Mouse (Mus musculus) heart, embryonic 16.5 days (tissue): ENCODE results near the gene Med16. TPM values are rescaled to one million over a fixed set of nuclear protein-coding genes. Genes with fewer than 3 reads are reported as not detected.

Experiments
- ATAC-seq: fragments of 200-750 bp; cut with Nextera tagmentation; replicated peaks from 2 replicates; pipeline ENCODE4 v1.8.0; 2017; ENCODE audit warnings: moderate number of reproducible peaks; ENCODE audit not compliant: insufficient read depth, low FRiP score; ENCODE audit errors: extremely low read depth
- H3K27ac ChIP-seq: fragments of 300-500 bp; sonication (generic); 2 replicates; pipeline ENCODE4 v1.5.1; 2014; ENCODE audit warnings: mild to moderate bottlenecking, low read length, control low read depth, moderate library complexity
- H3K27me3 ChIP-seq: fragments of 300-500 bp; sonication (generic); 2 replicates; pipeline ENCODE4 v1.6.1; 2014; ENCODE audit warnings: low read length, mixed read lengths; ENCODE audit not compliant: control insufficient read depth, insufficient read depth
- H3K36me3 ChIP-seq: fragments of 300-500 bp; sonication (generic); 2 replicates; pipeline ENCODE4 v1.6.1; 2014; ENCODE audit not compliant: control insufficient read depth, insufficient read depth
- H3K4me1 ChIP-seq: fragments of 300-500 bp; sonication (generic); 2 replicates; pipeline ENCODE4 v1.6.1; 2014; ENCODE audit warnings: low read length, mixed read lengths; ENCODE audit not compliant: control insufficient read depth, insufficient read depth
- H3K4me2 ChIP-seq: fragments of 300-500 bp; sonication (generic); 2 replicates; pipeline ENCODE4 v1.6.1; 2014; ENCODE audit warnings: low read depth, mild to moderate bottlenecking, control low read depth, low read length
- H3K4me3 ChIP-seq: fragments of 300-500 bp; sonication (generic); 2 replicates; pipeline ENCODE4 v1.5.1; 2014; ENCODE audit warnings: mild to moderate bottlenecking, control low read depth, low read length
- H3K9ac ChIP-seq: fragments of 300-500 bp; sonication (generic); 2 replicates; pipeline ENCODE4 v1.6.1; 2014; ENCODE audit warnings: low read length, control low read depth
- H3K9me3 ChIP-seq: fragments of 300-500 bp; sonication (generic); replicated peaks from 2 replicates; pipeline ENCODE4 v1.6.1; 2016; ENCODE audit warnings: low read length; ENCODE audit not compliant: control insufficient read depth
- WGBS: fragments of 180-500 bp; shearing (Covaris S2); extraction: QIAGEN DNeasy Blood & Tissue Kit; methylation state at CpG from one replicate; pipeline ENCODE4 v1.1.7; 2014; 5-methylcytosine and 5-hydroxymethylcytosine counted together
- polyA plus RNA-seq: library from polyadenylated mRNA; unstranded; fragments of >200 nt; fragmentation: Nextera tagmentation; extraction: Ambion mirVana; gene quantifications from 2 replicates; pipeline ENCODE4 v1.2.1, GENCODE M21; 2015

Med16 gene
- polyA plus RNA-seq, 1 experiment from 2014 or later, result 45.2 TPM

DNA sequence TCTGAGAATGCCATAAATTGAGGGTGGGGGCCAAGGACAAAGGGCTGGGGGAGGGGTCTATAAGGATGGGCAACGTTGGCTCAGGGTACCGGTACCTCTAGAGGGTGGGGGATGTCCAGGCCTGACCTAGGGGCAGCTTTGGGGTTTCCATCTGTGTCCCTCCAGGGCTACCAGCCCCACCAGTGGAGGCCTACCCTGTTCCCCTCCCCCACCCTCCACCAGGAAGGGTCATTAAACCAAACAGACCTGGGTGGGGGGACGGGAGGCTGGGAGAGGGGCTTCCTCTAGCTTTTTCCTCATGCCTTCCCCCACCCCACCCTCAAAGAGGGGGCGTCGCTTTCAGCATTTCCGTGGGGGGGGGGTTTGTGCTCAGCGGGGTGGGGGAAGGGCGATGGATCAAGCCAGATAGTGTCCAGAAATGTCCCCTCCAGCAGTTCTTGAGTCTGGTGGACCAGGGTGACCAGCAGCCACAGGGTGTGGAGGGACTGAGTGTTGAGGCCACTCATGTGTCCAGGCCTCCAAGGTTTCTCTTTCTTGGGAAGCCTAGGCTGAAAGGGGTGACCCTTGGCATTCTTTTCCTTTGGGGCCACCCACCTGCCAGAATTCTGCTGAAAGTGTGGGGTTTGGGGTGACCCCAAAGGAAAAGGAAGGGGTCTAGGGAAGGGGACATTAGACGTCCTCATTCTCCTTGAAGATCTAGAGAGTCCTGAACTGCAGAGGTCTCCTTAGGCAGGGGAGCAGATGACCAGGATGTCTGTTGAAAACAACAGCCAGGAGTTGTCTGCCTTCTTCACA is 20.4 kb upstream of the Med16 start:
- Histone ChIP-seq H3K9ac (peak overlapping the region; percentile 0; the same call in 1 of the 2 replicates), H3K4me2 (peak overlapping the region; percentile 94), H3K27ac (no peak overlapping the region), H3K4me1 (peaks cover 36% of the 10 kb centered on the region), H3K9me3 (no peaks in the 10 kb centered on the region), H3K4me3 (peak overlapping the region; percentile 22; the same call in 1 of the 2 replicates), H3K36me3 (no peaks in the 10 kb centered on the region), H3K27me3 (no peaks in the 10 kb centered on the region)
- ATAC-seq, result no peak
- 29% methylated on average over 9 of the region's 9 CpGs for WGBS

DNA sequence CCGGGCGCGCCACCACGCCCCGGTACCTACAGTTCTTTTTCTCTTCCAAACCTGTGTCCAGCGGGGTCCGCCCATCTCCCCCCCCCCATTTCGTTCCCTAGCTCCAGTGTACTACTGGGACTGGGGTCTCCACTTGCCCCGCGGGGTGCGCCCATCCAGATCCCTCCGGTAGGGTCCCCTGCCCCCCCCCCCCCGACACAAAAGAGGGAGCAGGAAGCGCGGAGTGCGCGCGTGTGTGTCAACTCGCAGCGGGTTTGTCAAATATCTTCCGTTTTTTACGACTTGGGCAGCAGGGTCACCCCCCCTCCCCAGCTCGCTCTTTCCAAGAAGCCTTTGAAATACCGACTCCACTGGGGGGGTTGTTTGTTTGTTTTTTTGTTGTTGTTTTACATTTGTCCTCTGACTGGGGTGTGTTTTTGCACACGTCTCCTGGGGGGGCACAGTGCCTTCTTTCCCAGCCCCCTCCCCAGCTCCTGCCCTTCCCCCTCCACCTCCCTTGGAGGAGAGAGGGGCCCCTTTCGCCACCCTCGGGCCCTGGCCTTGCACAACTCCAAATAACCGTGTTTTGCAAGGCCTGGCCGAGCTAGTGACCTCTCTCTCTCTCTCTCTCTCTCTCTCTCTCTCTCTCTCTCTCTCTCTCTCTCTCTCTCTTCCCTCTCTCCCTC is 19.4 kb upstream of the Med16 start:
- H3K4me1 ChIP-seq, result peaks cover 27% of the 10 kb centered on the region
- WGBS, result 1% methylated on average over 24 of the region's 29 CpGs

DNA sequence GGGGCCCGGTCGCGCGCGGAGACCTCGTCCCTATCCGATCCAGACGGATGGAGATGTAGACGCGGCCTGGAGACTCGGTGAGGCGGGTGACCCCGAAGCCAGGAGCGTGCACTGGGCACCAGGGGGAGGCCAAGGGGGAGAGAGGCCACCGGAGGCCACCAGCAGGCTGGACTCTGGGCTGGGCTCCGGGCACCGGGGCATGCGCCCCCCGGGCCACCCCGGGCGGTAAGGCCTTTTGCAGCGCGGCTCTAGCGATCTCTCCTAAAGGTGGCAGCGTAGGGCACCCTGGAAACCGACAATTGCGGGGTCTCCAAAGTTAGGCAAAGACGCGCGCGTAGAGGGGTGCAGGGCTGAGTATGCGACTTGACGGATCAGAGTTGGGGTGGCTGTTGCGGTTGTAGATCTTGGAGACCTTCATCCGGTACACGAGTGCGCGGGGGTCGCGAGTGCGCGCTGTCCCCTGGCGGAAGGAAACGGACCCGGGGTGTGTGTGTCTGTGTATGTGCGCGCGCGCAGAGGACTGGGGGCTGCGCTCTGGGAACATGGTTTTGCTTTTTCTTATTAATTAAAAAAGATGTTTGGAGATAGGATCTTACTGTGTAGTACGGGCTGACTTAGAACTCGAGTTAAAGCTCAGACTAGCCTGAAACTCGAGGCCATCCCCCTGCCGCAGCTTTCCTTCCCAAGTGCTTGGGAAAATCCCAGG is 18.8 kb upstream of the Med16 start:
- peaks cover 7% of the 10 kb centered on the region for H3K27me3 ChIP-seq

More for the DNA sequence above, 19.4 kb upstream of the Med16 start:
- Histone ChIP-seq H3K36me3 (no peaks in the 10 kb centered on the region), H3K9ac (peak overlapping the region; percentile 95), H3K27me3 (no peaks in the 10 kb centered on the region; the same call in 1 of the 2 replicates), H3K4me3 (peak overlapping the region; percentile 93), H3K27ac (peak overlapping the region; percentile 93), H3K4me2 (peak overlapping the region; percentile 94), H3K9me3 (no peaks in the 10 kb centered on the region)
- no peak for ATAC-seq

DNA sequence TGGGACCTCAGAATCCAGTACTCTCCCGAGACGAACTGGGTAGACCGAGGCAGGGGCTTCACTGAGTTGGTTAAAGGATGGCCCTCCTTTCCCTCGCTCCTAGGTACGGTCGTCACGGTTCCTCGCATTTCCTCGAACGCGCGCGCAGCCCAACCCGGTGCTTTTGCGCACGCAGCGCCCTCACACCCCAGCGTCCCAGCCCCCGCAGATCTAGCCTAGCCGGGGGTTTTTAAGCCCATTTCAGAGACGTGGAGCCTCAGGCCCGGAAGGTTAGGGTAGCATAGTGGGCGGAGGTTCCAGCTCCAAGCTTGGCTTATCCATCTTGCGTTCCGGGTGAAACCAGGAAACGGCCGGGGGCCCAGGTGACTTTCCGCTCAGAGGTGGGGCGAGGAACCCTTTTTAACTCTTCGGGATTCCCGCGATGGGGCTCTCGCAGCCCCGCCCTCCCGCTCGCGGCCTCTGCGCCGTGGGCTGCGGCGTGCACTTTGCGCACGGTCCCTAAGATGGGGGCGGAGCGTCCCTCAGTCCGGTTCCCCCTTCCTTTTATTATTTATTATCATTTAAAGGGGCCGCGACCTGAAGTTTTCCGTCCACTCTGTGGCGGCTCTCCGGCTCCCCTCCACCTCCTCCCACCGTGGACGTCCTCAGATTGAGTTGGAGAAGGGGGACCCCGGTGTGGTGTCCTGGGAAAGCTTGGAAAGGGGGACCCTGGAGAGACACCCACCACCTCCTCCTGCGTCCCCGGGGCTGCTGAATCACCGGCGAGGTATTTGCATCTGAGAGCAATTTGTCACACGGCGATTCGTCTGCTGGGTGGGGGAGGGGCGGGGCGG is 18.0 kb upstream of the Med16 start, which contains the start of gene Arid3a:
Gene Arid3a (plus strand): TSS at position 553 of the 833 bp plus-strand sequence.
- WGBS, result under 1% methylated on average over 63 of the region's 63 CpGs
- H3K4me1 ChIP-seq, result peaks cover 16% of the 10 kb centered on the region
- peaks cover 14% of the 10 kb centered on the region for H3K27me3 ChIP-seq
- no peaks in the 10 kb centered on the region for H3K36me3 ChIP-seq
- peak; percentile 73 for ATAC-seq
- H3K27ac ChIP-seq, result peak within 1 kb of the TSS; percentile 93
- H3K4me2 ChIP-seq, result peak within 1 kb of the TSS; percentile 94
- H3K4me3 ChIP-seq, result peak within 1 kb of the TSS; percentile 93
- H3K9ac ChIP-seq, result peak within 1 kb of the TSS; percentile 95
- no peaks in the 10 kb centered on the region for H3K9me3 ChIP-seq

More for the DNA sequence above, 18.8 kb upstream of the Med16 start:
- peak overlapping the region; percentile 93 for H3K27ac ChIP-seq
- WGBS, result under 1% methylated on average over 54 of the region's 54 CpGs
- H3K9ac ChIP-seq, result peak overlapping the region; percentile 95
- peak; percentile 34 for ATAC-seq
- H3K9me3 ChIP-seq, result no peaks in the 10 kb centered on the region
- peak overlapping the region; percentile 93 for H3K4me3 ChIP-seq
- H3K36me3 ChIP-seq, result no peaks in the 10 kb centered on the region
- H3K4me1 ChIP-seq, result peaks cover 20% of the 10 kb centered on the region
- H3K4me2 ChIP-seq, result peak overlapping the region; percentile 94

DNA sequence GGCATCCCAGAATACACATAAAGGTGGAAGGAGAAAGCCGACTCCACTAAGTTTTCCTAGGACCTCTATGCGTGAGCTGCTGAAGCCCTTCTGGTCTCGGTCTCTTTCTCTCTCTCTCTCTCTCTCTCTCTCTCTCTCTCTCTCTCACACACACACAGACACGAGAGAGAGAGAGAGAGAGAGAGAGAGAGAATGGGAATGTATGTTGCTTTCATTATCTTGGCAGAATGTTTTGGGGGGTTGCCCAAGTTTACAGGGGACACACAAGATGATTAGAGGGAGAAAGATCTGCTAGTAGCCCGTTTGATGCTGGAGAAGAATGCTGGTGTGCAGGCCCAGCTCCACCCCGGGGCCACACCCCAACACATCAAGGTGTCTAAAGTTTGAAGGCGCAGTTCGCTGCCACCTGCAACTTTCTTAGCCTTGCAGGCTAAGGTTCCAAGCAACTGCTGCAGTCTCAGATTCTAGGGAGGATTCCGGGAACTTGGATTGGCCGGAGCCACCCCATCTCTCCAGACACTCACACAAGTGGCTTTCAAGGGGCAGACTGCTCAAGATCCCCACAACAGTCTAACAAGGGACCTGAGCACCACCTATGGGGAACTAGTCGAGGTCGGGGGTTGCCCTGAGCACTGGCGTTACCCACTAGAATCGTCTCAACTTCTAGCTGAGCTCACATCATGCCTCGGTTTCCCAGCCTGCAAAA is 17.2 kb upstream of the Med16 start:
- ATAC-seq, result no peak
- Histone ChIP-seq H3K4me2 (peak overlapping the region; percentile 94), H3K9ac (peak overlapping the region; percentile 79), H3K36me3 (no peaks in the 10 kb centered on the region), H3K4me1 (peaks cover 24% of the 10 kb centered on the region), H3K9me3 (no peaks in the 10 kb centered on the region), H3K27me3 (peaks cover 22% of the 10 kb centered on the region), H3K4me3 (peak overlapping the region; percentile 93), H3K27ac (peak overlapping the region; percentile 61)
- WGBS, result 7% methylated on average over 14 of the region's 15 CpGs

DNA sequence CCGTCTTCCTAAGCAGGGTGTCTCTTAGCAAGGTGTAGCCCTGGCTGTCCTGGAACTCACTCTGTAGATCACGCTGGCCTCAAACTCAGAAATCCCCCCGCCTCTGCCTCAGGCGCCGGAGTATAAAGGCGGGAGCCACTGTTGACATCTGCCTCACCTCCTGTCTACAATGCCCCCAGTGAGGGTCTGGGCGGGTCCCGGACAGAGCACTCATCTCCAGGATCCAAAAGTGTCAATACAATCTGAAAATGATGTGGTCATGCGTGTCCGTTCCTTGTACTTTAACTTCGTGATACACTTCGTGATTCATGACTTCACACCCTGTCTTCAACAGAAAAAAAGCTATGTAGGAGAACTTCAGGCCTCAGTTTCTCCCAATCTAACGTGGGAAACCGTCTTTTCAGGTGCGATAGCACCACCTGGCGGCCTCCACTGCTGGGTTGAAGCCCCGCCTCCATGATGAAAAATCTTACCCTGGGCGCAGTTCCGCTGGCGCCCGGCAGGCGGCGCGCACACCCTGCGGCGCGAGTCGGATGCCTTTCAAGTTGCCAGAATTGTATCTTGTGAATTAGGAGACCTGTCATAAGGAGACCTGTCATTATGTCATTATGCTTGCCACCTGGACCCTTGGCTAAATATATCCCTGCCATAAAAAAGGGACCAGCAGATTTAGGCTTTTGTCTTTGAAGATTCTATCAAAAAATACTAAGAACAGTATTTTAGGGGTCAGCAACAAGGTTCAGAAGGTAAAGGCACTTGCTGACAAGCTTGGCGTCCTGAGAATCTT is 16.5 kb upstream of the Med16 start:
- WGBS, result 12% methylated on average over 29 of the region's 29 CpGs

DNA sequence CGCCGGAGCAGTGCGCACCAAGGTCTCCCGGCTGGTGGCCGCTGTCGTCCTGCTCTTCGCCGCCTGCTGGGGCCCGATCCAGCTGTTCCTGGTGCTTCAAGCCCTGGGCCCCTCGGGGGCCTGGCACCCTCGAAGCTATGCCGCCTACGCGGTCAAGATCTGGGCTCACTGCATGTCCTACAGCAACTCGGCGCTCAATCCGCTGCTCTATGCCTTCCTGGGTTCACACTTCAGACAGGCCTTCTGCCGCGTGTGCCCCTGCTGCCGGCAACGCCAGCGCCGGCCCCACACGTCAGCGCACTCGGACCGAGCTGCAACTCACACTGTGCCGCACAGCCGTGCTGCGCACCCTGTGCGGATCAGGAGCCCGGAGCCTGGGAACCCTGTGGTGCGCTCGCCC is 12.8 kb upstream of the Med16 start:
- Histone ChIP-seq H3K4me1 (peaks cover 35% of the 10 kb centered on the region), H3K4me2 (peak overlapping the region; percentile 65), H3K9me3 (no peaks in the 10 kb centered on the region), H3K27me3 (peaks cover 57% of the 10 kb centered on the region), H3K27ac (no peak overlapping the region), H3K4me3 (peak overlapping the region; percentile 42), H3K36me3 (no peaks in the 10 kb centered on the region), H3K9ac (peak overlapping the region; percentile 67)
- WGBS, result 2% methylated on average over 34 of the region's 34 CpGs
- ATAC-seq, result no peak

More for the DNA sequence above, 16.5 kb upstream of the Med16 start:
- Histone ChIP-seq H3K36me3 (no peaks in the 10 kb centered on the region), H3K4me1 (peaks cover 27% of the 10 kb centered on the region), H3K9ac (no peak overlapping the region), H3K27me3 (peaks cover 29% of the 10 kb centered on the region), H3K4me2 (peak overlapping the region; percentile 94), H3K9me3 (no peaks in the 10 kb centered on the region), H3K4me3 (no peak overlapping the region), H3K27ac (no peak overlapping the region)
- ATAC-seq, result no peak
